Mouse (Mus musculus) spleen, adult 2 months (tissue): ENCODE measurements around the gene Cct3.

ENCODE experiments used
- CTCF ChIP-seq: fragments of 200-500 bp; IDR thresholded peaks from 2 replicates; pipeline ENCODE4 v1.5.1; 2011; ENCODE audit warnings: mild to moderate bottlenecking, inconsistent platforms; ENCODE audit not compliant: insufficient read depth, insufficient read length, insufficient replicate concordance; ENCODE audit errors: extremely low read depth
- POLR2A ChIP-seq: fragments of 200-500 bp; IDR thresholded peaks from 2 replicates; pipeline ENCODE4 v1.6.1; 2011; ENCODE audit warnings: low read depth, low read length, inconsistent platforms

- TF ChIP-seq POLR2A (no peak), CTCF (no peak)
Measured at GRCm38 (mm10) chr3:88248406-88248805, 48.5 kb upstream of the Cct3 start.
